Mouse (Mus musculus) lung, adult 18-20 months (tissue): ENCODE data around the gene Exoc6.
"Not testable (repeated sequence)": the region's sequence is repeated elsewhere in the genome, so short reads cannot be mapped to it uniquely, and the experiment has no call there.

ENCODE experiments used
- DNase-seq, 2 experiments: peaks; one replicate each; pipeline ENCODE4 v3.0.0; 2022; ENCODE audit warnings: mixed read lengths in 2 of 2

Exoc6 gene

DNA sequence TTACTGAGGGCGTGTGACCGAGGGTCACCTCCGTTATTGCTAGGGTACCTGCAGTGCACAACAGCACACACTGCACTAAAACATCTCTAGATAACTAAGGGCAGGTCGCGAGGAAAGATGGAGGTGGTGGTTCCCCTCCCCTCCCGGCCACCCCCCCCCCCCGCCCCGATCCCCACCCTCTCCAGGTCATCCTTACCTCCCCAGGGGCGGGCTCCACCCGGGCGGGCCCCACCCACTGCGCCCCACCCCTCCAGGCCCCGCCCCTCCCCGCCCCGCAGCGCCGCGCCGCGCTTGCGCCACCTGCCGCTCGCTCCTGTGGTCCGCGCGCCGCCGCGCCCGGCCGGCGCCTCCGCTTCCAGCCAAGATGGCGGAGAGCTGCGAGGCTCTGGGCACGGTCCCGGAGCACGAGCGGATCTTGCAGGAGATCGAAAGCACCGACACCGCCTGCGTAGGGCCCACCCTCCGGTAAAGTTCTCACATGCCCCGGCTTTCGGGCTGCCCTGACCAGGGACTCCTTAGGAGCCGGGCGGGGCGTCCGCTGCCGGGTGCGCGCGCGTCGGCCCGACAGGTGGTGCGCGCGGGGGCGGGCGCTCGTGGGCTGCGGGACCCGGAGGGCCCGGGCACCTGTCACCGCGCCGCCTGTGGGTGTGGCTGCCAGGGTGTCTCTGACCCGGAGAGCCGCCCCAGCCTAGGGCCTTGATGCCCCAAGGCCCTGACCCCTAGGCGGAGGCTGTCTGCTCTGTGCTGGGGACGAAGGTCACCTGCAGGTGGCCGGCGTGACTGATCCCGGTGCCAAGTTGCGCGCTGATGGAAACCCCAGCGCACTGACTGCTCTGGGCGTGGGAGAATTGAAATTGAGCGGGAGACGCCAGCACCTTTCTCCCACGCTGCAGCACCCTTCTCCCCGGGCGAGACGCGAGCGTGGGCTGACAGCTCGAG is at the start of gene Exoc6:
TSS of gene Exoc6 (plus strand) at position 318 of the 939 bp plus-strand sequence.
- peak; percentile 68 to 73 for DNase-seq

DNA sequence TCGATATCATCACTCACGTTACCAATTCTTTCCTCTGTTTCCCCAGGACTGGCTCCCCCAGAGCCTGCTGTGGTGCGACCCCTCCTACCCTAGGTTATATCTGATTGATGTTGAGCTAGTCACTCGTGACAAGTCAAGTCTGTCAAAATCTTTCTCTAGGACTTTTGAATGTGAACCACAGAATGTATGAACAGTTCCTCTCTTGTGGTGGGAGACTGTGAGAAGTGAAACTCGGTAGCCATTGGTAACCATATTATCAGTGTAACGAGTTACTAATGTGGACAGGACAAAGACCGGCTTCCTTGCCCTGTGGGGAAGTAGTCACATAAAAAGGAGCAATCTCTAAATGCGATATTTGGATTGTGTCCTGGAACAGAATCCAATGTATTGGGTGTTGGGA is 47.2 kb upstream of the Exoc6 start:
- peak in 1 of 2 experiments; percentile 14 for DNase-seq

DNA sequence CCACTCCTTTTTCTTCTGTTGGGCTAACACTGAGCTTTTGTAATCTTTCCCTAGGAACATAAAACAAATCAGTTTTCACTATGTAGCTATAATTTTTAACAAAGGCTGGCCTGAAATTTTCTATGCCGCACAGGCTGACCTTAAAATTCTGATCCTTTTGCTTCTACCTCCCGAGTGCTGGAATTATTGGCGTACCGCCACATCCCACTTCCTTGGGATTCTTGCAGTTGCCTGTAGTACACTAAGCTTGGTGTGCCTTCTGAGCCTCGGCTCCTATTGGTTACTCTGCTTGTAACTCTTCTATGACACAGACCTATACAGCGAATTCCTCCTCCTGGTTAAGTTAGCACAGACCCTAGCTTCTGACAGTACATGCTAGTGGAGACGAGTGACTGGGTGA is 44.2 kb upstream of the Exoc6 start:
- no peak for DNase-seq

DNA sequence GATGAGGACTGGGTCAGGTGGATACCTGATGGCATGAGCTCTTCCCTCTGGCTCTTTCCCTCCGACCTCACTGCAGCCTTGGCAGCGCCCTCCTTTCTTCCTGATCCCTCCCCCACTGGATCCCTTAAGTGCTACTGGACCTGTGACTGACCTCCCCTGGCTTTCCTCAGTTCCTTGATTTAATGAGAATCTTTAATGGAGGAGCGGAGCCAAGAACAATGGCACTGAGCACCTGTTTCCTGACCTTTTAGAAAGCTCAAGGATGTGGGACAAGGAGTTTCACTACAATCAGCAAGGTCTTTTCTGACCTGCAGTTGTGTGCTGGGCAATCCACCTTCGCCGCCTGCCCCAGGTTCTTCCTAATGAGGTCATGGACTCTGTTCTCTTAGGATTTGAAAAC is 43.6 kb upstream of the Exoc6 start:
- no peak for DNase-seq

DNA sequence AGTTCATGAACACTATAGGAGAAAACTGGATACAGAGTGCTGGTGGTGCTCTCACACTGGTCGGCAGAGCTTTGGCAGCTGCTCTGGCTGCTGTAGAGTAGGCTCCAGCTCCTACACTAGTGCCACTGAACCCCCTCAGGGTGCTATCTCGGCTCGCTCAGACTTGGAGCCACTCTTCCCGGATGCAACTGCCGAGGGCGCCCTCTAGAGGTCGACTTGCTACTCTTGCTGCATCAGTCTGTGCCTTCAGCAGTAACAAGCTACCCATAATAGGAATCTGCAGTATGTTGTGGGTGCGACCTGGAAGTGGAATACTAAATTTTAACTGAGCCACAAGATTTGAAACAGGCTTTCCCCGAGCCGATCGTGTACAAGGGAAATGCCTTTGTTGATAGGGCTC is 40.5 kb upstream of the Exoc6 start:
- DNase-seq: peak; percentile 81 to 85

DNA sequence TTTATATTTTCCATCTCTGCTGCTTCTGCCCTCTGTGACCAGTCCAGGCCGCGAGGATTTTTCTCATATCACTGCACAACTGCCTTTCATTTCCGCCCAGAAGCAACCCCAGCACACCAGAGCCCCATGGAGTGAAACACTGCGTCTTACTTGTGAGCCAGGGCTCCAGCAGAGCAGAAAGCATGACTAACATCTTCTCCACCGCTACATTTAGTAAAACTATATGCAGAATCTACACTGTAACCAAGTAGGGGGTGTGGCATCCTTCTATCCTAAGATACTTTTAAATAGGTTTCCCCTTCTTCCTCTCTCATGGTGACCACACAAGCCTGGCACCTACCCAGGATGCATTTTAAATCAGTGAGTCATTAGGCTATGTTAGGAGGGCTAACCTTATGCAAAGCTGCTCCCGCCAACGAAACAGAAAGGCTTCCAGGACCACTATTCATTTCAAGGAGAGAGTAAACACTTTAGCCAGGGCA is 35.4 kb upstream of the Exoc6 start:
- peak; percentile 53 to 74 for DNase-seq

DNA sequence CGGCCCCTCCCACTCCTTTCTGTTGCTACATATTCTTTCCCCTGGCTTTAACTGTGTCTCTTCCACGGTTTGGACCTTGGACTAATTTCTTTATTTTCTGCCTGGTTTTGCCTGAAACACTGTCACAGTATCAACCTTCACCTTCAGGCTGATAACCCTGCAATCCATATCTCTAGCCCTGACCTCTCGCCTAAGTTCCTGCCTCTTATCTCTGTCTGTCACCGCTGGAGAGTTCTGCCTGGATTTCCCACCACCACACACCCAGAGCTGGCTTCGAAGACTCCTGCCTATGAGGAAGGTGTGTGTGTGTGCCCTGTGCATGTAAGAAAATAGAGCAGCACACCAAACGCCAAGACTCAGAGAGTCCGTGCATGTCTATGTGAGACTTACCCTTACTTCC is 32.8 kb upstream of the Exoc6 start:
- no peak for DNase-seq

DNA sequence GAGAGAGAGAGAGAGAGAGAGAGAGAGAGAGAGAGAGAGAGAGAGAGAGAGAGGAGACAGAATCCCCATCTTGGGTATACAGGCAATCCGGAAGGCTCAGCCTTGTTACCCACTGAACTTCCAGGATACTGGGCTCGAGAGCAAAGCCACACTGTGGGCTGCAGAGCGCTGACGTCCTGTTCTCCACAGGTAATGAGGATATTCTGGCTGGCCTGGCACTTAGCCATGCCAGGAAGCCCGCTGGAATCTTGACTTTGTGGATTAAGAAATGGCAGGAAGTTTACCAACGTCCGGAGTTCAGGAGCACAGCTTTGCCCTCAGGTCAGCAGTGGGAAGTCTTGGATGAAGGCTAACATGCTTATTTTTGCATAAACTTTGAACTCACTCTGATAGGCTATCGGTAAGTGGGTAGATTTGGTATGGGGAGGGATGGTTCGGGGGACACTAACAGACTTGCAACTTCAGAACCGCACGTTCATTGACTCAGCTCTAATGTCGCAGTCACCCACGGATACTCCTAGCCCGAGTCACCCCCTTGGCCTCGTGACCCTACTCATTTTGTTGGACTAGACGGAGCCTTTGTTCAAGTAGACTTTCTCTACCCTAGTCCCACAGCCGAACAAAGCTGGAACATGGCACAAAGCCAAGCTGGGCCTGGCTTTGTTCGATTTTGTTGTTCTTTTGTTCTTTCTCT is 29.3 kb upstream of the Exoc6 start:
- peak in 1 of 2 experiments; percentile 35 for DNase-seq

DNA sequence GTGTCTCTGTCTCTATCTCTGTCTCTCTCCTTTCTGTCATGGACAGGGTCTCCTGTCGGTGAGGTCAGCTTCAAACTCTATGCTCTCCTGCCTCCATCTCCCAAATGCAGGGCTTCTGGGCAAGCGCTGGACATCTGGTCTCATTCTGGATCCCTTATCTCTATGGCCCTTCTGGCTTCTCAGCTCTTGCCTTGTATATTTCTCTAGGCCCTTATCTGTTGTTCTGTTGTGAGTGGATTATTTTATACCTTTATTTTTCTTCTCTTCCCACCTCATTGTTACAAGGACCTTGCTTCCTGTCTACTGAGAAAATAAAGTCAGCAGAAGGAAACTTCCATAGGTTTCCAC is 28.8 kb upstream of the Exoc6 start:
- DNase-seq: no peak

DNA sequence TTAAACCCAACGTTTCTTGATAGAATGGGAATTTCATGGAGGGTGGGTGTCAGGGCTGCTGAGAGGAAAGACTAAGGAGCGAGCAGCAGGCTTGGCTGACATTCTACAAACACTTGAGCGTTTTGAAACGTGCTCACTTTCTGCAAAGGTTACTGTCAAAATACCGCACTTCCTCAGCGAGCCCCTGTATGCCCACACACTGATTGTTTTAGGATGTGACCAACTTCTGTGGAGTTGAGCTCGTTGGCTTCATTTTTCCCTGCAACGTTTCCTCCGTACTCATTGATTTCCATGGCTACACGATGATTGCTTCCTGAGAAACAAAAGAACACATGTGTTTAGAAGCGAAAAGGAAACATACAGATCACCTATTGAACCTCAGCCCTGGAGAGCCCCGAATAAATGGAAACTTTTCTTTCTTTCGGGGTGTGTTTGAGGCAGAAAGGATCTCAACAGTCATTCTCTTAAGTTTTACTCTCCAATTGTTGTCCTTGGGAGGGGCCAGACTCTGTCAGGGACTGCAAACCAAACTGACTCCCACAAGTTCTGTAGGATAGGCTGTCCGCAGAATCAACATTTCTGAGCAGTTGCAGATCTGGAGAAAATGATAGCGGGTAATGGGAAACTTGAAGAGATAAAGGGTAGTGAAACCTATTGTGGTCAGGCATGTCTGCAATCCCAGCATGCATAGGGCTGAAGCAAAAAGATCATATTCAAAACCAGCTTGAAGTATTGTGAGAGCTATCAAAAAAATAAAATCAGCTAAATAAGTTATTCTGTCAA is 26.7 kb upstream of the Exoc6 start:
- DNase-seq: no peak

DNA sequence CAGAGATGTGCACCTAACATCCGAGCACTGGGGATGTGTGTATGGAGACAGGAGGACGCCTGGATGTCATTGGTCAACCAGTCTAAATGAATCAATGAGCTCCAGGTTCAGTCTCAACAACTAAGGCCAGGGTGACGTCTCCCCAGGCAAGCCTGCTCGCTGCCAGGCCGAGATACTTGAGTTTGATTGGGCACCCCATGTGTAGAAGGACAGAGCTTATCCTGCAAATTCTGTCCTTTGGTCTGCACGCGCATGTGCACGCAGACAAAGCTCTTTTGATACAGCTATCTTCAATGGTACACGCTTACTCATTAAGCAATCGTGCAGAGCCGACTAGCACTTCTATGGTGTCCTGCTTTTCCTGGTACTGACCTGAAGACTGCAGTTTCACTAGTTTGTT is 24.3 kb upstream of the Exoc6 start:
- DNase-seq: no peak

DNA sequence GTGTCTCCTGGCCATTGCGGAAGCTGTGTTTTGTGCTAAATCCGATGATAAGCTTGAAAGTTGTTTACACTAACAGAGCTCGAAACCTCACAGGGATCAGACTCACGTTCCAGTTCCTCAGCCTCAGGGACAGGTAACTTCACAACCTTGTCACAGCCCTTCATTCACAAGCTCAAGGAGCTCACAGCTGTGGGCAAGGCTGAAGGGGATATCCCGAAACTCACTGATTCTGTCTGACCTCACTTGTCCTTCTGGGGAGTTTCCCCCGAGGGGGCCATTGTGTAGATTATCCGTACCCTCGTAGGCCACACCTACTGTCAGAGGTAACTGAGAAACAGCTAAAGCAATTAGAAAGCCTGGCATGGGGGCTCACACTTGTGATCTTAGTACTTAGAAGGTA is 23.4 kb upstream of the Exoc6 start:
- no peak for DNase-seq

DNA sequence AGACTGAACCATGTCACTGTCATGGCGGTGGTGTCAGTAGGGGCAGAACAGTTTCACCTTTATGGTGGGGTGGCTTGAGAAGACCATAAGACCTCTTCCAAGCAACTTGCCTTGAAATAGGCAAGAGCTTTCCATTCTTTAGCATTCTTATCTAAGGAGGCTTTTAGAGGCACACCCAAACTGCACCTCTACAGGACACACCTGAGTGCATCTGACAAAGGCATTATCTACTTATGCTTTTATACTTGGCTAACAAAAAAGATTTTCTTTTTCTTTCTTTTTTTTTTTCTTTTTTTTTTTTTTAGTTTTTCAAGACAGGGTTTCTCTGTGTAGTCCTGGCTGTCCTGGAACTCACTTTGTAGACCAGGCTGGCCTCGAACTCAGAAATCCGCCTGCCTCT is 22.5 kb upstream of the Exoc6 start:
- not testable (repeated sequence) for DNase-seq

DNA sequence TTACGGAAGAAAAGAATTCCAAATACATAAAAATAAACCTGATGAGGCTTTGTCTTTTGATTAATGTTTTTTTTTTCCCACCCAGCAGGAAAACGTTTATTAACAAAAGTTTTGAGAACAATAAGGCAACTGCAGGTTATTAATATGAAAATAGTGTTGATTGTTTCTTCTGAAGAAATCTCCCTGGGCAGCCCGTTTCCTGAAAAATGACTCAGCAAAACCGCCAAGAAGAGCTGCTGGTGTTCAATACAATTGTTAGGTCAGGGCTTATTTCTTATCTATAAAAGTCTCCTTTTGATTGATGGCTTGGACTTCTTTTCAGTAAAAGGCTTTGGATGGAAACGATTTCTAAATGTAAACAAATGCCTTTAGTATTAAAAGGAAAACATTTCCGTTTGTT is 21.6 kb upstream of the Exoc6 start:
- no peak for DNase-seq

DNA sequence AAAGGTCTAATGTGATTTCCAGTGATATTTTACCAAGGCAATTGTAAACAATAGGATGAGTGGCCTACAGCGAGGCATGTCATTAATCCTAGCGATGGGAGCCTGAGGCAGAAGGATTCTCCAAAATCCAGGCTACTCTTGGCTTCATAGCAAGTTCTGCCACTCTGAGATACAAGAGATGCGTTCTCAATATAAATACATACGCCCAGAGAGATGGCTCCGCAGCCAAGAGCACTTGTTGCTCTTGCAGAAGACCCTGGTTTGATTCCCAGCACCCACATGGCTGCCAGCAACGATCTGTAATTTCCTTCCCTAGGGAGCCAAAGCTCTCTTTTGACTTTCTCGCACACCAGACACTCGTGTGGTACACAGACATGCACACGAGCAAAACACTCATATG is 20.9 kb upstream of the Exoc6 start:
- no peak for DNase-seq

DNA sequence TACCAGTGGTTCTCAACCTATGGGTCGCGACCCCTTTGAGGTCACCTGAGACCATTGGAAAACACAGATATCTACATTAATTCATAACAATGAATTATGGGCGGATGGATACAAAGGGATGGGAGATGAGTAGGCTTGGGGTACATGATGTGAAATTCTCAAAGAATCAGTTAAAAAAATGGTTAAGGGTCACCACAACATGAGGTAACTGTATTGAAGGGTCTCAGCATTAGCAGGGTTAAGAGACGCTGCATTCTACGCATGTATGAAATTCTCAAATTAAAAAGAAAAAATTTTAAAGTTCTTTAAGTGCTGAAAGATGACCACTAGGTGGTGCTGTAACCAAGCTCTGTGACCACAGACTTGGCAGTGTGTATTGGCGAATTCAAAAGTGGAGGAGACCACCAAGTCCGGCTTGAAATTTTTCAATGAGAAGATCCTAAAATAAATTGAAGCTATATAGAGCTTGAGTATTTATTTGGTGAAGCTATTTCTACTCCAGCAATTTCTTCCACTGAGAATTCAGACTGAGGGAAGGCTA is 20.2 kb upstream of the Exoc6 start:
- DNase-seq: peak in 1 of 2 experiments; percentile 46

DNA sequence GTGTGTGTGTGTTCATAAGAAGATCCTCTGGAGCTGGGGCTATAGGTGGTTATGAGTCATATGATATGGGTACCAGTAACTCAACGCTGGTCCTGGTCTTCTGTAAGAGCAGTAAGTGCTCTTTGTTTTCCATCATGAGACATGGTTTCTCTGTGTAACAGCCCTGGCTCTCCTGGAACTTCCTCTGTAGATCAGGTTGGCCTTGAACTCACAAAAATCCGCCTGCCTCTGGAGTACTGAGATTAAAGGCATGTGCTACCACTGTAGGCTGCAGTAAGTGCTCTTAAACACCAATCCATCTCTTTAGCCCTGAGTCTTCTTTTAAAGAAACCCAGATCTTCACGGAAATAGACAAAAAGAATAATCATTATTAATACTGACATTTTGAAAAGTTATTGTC is 19.6 kb upstream of the Exoc6 start:
- no peak for DNase-seq

DNA sequence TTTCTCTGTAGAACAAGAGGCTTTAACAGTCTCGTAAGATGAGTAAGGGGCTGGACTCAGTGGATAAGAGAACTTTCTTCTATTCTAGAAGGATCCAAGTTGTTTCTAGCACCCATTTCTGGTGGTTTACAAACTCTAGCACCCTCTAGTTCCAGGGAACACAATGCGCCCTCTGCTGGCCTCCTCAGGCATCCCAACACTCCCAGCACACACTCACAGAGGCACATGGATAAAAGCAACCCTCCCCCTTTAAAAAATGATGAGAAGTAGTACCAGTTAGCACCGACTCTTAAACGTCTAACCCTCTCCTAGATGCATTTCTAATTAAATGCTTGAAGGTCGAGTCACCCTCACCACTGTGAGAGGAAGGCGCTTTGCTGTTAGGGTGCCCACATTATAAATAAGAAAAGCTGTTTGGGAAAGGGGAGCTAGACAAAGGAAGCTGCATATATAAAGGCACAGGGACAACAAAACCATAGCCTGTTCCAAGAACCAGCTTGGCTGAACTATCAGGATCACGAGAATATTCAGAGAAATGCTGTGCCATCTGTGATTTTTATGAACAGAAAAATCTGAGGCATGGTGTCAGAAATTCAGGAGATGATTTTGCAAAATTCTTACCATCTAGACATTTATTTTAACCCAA is 18.9 kb upstream of the Exoc6 start:
- DNase-seq: no peak

DNA sequence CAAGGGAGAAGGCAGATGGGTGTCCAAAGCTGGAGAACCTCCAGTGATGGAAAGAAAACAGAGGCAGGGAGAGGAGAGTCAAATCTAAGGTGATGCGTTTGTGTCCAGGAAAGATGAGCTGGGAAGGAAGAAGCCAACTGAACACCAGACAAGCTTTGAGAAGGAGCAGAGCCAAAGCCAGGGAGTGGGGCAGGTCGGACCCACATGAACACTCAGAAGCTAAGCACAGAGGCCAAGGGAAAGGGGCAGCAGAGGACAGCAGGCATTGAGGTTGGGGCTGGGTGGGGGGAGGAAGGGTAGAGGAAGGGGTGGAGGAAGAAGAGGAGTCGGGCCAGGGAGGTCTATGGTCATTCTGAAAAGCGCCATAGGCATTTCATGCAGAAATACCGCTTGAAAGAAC is 17.0 kb upstream of the Exoc6 start:
- DNase-seq: no peak

DNA sequence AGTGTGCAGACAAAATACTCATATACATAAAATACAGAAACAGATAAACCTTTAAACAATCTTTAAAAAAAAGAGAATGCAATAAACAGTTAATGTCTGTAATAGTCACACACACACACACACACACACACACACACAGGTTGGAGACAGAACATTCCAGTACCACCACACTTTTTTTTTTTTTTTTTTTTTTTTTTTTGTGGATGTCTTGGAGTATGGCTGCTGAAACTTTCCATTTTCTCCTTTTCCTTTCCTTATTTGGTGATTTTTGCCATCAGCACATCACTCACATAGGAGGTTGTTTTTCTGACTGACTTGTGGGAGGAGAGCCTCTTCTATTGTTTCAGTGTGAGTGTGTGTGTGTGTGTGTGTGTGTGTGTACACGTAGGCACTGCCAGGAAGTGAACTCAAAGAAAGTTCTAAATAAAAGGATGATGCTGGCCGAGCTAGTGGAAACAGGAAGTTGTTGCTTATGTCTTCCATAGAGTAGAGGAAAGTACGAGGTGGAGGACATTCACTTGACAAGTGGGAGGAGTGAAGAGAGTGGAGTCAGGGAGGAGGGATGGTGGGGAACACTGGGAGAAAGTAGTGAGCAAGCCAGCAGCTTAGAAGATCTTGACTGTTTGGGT is 15.4 kb upstream of the Exoc6 start:
- DNase-seq: peak in 1 of 2 experiments; percentile 51

DNA sequence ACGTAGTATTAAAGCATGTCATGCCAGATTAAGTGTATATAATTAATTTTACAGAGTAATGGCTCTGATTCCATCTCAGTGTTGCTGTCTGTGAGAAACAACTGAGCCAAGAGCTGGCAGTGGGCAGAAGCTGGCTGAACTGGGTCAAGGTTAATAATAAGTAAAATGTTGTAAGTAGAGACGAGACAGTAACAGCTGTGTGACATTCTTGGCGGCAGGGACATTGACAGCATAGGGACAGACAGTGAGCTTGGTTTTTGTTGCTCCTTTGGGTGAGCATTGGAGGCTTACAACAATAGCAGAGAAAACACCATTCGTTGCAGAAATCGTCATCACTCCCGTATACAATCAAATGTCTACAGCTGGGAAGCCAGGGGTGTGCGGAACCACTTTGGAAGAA is 13.8 kb upstream of the Exoc6 start:
- DNase-seq: no peak

DNA sequence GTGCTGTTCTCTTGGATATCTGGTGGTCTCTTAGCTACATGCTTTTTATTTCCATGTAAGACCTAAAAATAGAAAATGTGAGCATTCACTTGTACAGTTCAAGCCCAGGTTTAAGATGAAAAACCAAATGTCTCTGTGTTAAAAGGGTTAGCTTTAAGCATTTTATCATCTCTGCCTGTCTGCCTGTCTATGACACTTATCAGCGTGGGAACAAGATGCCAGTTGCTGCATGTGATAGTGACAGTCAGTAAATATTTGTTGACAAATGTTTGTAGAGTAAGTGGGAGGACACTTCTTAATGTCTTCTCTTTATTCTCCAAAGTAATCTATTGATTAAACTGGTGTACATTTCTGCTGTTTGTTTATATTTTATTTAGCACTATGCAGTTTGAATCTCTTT is 12.5 kb upstream of the Exoc6 start:
- DNase-seq: no peak
